Mouse (Mus musculus) C2C12 (cell line): ENCODE data around the gene Fktn. TPM values are rescaled to one million over a fixed set of nuclear protein-coding genes. Genes with fewer than 3 reads are reported as not detected.

ENCODE experiments used
- H3K27me3 ChIP-seq: one replicate; pipeline ENCODE4 v1.6.1; 2011; ENCODE audit not compliant: control insufficient read depth, insufficient read depth, insufficient read length
- H3K36me3 ChIP-seq: one replicate; pipeline ENCODE4 v1.6.1; 2011; ENCODE audit not compliant: control insufficient read depth, insufficient read depth
- H3K4me3 ChIP-seq: one replicate; pipeline ENCODE4 v1.5.1; 2011; ENCODE audit warnings: mild to moderate bottlenecking, control low read depth; ENCODE audit not compliant: poor library complexity, insufficient read depth, severe bottlenecking
- H3K79me2 ChIP-seq: one replicate; pipeline ENCODE4 v1.6.1; 2011; ENCODE audit not compliant: control insufficient read depth, insufficient read depth
- H3K79me3 ChIP-seq: one replicate; pipeline ENCODE4 v1.6.1; 2011; ENCODE audit warnings: low read depth, control low read depth
- H3ac ChIP-seq: one replicate; pipeline ENCODE3; 2011; ENCODE audit warnings: low read depth; ENCODE audit not compliant: control insufficient read depth, insufficient read length
- CEBPB ChIP-seq: IDR thresholded peaks from one replicate; pipeline ENCODE4 v1.6.1; 2011; ENCODE audit warnings: low read depth, mild to moderate bottlenecking, control low read depth, moderate library complexity
- CTCF ChIP-seq: IDR thresholded peaks from one replicate; pipeline ENCODE4 v1.5.1; 2011; ENCODE audit not compliant: control insufficient read depth, insufficient read depth, insufficient read length
- FOSL1 ChIP-seq: IDR thresholded peaks from one replicate; pipeline ENCODE4 v1.8.0; 2011; ENCODE audit warnings: mild to moderate bottlenecking, low read length; ENCODE audit not compliant: poor library complexity, insufficient read depth, severe bottlenecking
- MAX ChIP-seq: IDR thresholded peaks from one replicate; pipeline ENCODE4 v1.6.1; 2011; ENCODE audit warnings: mild to moderate bottlenecking, control low read depth
- MYOD1 ChIP-seq: IDR thresholded peaks from one replicate; pipeline ENCODE4 v1.6.1; 2011; ENCODE audit warnings: low read depth; ENCODE audit not compliant: control insufficient read depth, insufficient read length
- MYOG ChIP-seq: IDR thresholded peaks from one replicate; pipeline ENCODE4 v1.6.1; 2011; ENCODE audit not compliant: control insufficient read depth, insufficient read length; ENCODE audit errors: extremely low read depth
- USF1 ChIP-seq: IDR thresholded peaks from one replicate; pipeline ENCODE4 v1.6.1; 2011; ENCODE audit warnings: low read depth, mild to moderate bottlenecking, control low read depth, moderate library complexity
- polyA plus RNA-seq: library from polyadenylated mRNA; unstranded; fragments of >200 nt; fragmentation: generic; extraction: Trizol; gene quantifications from one replicate; pipeline ENCODE4 v1.2.1, GENCODE M21; 2012; ENCODE audit warnings: missing spikeins

The Fktn gene
- polyA plus RNA-seq, 1 experiment: 3.3 TPM

- H3K27me3 ChIP-seq: no peaks in the 10 kb centered on the region
- H3K79me3 ChIP-seq: peaks cover 7% of the 10 kb centered on the region
- no peak overlapping the region for H3K4me3 ChIP-seq
- no peak overlapping the region for H3ac ChIP-seq
- peaks cover 17% of the 10 kb centered on the region for H3K79me2 ChIP-seq
- H3K36me3 ChIP-seq: no peaks in the 10 kb centered on the region
- TF ChIP-seq MYOG (no peak), MYOD1 (no peak), USF1 (no peak), CTCF (no peak), CEBPB (no peak), MAX (no peak), FOSL1 (no peak)
Observed at GRCm38 (mm10) chr4:53710555-53711328, 3.1 kb upstream of the Fktn start.

GRCm38 (mm10) chr4:53714051-53714814 is 435 bp downstream of the Fktn start:
- no peak for TF ChIP-seq MYOG
- H3K79me2 ChIP-seq: peaks cover 41% of the 10 kb centered on the region
- peak overlapping the region; percentile 85 for H3ac ChIP-seq
- H3K36me3 ChIP-seq: no peaks in the 10 kb centered on the region
- peaks cover 9% of the 10 kb centered on the region for H3K79me3 ChIP-seq
- peak overlapping the region; percentile 85 for H3K4me3 ChIP-seq
- no peaks in the 10 kb centered on the region for H3K27me3 ChIP-seq

GRCm38 (mm10) chr4:53715977-53716376 is 2.2 kb downstream of the Fktn start:
- TF ChIP-seq CEBPB (no peak), MYOG (no peak), MAX (no peak), FOSL1 (no peak), MYOD1 (no peak), CTCF (no peak), USF1 (no peak)
- Histone ChIP-seq H3ac (no peak overlapping the region), H3K79me2 (peaks cover 41% of the 10 kb centered on the region), H3K27me3 (no peaks in the 10 kb centered on the region), H3K79me3 (peaks cover 9% of the 10 kb centered on the region), H3K4me3 (no peak overlapping the region), H3K36me3 (peaks cover 7% of the 10 kb centered on the region)

- Histone ChIP-seq H3K79me2 (peaks cover 41% of the 10 kb centered on the region), H3K27me3 (no peaks in the 10 kb centered on the region), H3K79me3 (peaks cover 9% of the 10 kb centered on the region), H3K4me3 (no peak overlapping the region), H3K36me3 (peaks cover 13% of the 10 kb centered on the region), H3ac (no peak overlapping the region)
- TF ChIP-seq CEBPB: no peak
- TF ChIP-seq MYOD1: no peak
- no peak for TF ChIP-seq MYOG
- TF ChIP-seq USF1: no peak
- no peak for TF ChIP-seq FOSL1
Observed at GRCm38 (mm10) chr4:53717546-53717945, 3.7 kb downstream of the Fktn start.

GRCm38 (mm10) chr4:53718261-53718660 is 4.5 kb downstream of the Fktn start:
- peaks cover 9% of the 10 kb centered on the region for H3K79me3 ChIP-seq
- no peak overlapping the region for H3K4me3 ChIP-seq
- no peak overlapping the region for H3ac ChIP-seq
- TF ChIP-seq CTCF (no peak), USF1 (no peak), CEBPB (no peak), MYOG (no peak), FOSL1 (no peak), MAX (no peak), MYOD1 (no peak)
- H3K27me3 ChIP-seq: no peaks in the 10 kb centered on the region
- H3K79me2 ChIP-seq: peaks cover 41% of the 10 kb centered on the region
- H3K36me3 ChIP-seq: peaks cover 13% of the 10 kb centered on the region
